Mouse (Mus musculus): ENCODE measurements around the gene Hist1h2ao. TPM values are rescaled to one million over a fixed set of nuclear protein-coding genes. Genes with fewer than 3 reads are reported as not detected.
"Not testable (repeated sequence)": the region's sequence is repeated elsewhere in the genome, so short reads cannot be mapped to it uniquely, and the experiment has no call there.

The Hist1h2ao gene
- polyA plus RNA-seq, 1 experiment from 2014 or later, result not detected

DNA sequence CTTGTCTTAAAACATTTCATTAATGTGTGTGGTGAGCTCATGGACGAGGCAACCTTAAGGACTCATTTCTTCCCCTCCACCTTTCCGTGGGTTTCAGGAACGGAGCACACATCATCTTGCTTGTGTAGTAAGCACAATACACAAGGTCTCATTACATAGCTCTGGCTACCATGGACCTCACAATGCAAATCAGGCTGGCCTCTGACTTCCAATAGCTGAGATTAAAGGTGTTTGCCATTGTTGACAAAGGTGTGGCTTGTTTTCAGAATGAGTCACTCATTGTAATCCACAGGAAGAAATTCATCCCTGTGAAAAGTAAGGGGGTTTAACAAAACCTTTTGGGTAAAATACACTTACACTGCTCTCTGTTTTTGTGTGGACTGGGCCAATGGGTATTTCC lies 18.2 kb downstream of the Hist1h2ao start:
- Histone ChIP-seq H3K4me2 (no peak overlapping the region), H3K4me1 (no peaks in the 10 kb centered on the region), H3K9ac (no peak overlapping the region), H3K27ac (no peak overlapping the region), H3K27me3 (no peaks in the 10 kb centered on the region), H3K9me3 (no peaks in the 10 kb centered on the region), H3K4me3 (no peak overlapping the region), H3K36me3 (no peaks in the 10 kb centered on the region)
- ATAC-seq (ENCODE audit: borderline replicate concordance, extremely low read depth, low FRiP score, low TSS enrichment), result no peak
- WGBS, result 68% methylated on average over 3 of the region's 3 CpGs

DNA sequence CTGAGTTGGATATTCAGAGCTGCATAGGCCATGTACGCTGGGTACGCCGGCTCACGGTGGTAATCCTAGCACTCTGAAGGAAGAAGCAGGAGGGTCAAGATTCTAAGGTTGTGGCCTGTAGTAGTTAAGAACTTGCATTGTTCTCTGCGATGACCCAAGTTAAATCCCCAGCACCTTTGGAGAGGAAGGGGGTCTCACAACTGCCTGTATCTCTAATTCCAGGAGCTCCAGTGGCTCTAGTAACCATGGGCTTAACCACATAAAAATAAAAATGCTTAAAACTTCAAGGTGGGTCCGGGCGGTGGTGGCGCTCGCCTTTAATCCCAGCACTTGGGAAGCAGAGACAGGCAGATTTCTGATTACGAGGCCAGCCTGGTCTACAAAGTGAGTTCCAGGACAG lies 20.1 kb downstream of the Hist1h2ao start:
- no peaks in the 10 kb centered on the region for H3K9me3 ChIP-seq
- H3K27ac ChIP-seq, result peak overlapping the region; percentile 47
- 84% methylated on average over 10 of the region's 10 CpGs for WGBS
- no peaks in the 10 kb centered on the region for H3K4me1 ChIP-seq
- H3K4me2 ChIP-seq, result peak overlapping the region; percentile 8; the same call in 1 of the 2 replicates
- ATAC-seq (ENCODE audit: borderline replicate concordance, extremely low read depth, low FRiP score, low TSS enrichment), result no peak
- H3K4me3 ChIP-seq, result no peak overlapping the region
- no peaks in the 10 kb centered on the region for H3K27me3 ChIP-seq
- no peak overlapping the region for H3K9ac ChIP-seq
- H3K36me3 ChIP-seq, result no peaks in the 10 kb centered on the region

DNA sequence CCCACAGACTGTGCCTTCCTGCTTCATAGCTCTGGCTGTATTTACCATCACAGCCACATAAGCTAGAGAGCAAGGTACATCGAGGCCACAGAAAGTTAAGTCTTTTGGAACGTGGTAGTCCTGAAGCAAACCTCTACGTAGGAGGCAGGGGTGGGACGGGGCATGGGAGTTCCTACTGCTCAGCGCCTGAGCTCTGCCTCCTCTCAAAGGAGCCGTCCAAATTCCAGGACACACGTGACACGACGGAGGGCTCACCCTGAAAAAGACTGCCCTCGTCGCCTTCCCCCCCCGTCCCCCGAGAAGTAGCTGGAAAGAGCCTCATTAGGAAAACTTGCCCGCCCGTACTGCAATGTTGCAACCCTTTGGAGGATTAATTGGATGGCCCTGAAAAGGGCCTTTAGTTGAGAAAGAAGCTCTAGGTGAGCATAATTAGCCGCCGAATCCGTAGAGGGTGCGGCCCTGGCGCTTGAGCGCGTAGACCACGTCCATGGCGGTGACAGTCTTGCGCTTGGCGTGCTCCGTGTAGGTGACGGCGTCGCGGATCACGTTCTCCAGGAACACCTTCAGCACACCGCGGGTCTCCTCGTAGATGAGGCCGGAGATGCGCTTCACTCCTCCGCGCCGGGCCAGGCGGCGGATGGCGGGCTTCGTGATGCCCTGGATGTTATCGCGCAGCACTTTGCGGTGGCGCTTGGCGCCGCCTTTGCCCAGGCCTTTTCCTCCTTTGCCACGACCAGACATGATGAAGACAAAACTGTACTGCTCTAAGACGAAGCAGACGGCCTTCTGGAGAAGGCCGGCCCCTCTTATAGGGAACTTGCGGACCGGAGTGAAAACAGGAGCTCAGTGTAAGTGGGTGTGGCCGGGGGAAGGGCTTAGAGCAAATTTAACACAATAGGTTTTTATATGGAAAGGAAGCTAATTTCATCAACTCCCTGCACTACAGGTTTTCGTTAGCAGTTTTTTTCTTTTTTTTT lies 21.4 kb downstream of the Hist1h2ao start, which contains the start of gene Hist1h4n:
Gene Hist1h4n (minus strand): TSS at position 779 of the 977 bp plus-strand sequence.
- Histone ChIP-seq H3K4me3 (peak within 1 kb of the TSS; percentile 26), H3K27ac (peak within 1 kb of the TSS; percentile 57), H3K4me2 (peak within 1 kb of the TSS; percentile 39)
- not testable (repeated sequence) for H3K9me3 ChIP-seq, H3K4me1 ChIP-seq, H3K9ac ChIP-seq, H3K27me3 ChIP-seq, H3K36me3 ChIP-seq
- peak; percentile 87 for ATAC-seq (ENCODE audit: borderline replicate concordance, extremely low read depth, low FRiP score, low TSS enrichment)
- under 1% methylated on average over 24 of the region's 58 CpGs for WGBS

DNA sequence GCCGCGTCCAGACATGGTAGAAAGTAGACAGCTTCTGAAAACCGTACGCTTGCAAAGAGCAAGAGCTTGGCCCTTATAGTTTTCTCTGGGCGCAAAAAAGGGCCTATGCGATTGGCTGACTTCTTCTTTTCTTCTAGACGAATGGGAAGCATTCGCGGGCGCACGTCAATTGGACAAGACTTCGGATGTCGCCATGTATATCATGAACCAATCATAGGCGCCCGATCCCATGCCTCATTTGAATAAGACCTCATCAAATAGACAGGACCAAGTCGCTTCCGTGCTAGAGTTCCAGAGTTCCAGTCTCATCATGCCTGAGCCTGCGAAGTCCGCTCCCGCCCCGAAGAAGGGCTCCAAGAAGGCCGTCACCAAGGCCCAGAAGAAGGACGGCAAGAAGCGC lies 23.2 kb downstream of the Hist1h2ao start, which contains the start of the genes Hist1h2ap and Hist1h2br:
Gene Hist1h2ap (minus strand): TSS at position 47 of the 400 bp plus-strand sequence.
Gene Hist1h2br (plus strand): TSS at position 283 of the 400 bp plus-strand sequence.
- H3K4me3 ChIP-seq, H3K9me3 ChIP-seq, H3K4me1 ChIP-seq, H3K27me3 ChIP-seq, H3K4me2 ChIP-seq, H3K27ac ChIP-seq, H3K9ac ChIP-seq, H3K36me3 ChIP-seq: not testable (repeated sequence)
- WGBS, result no CpG with 5 or more reads among the region's 24 CpGs
- peak; percentile 93 for ATAC-seq (ENCODE audit: borderline replicate concordance, extremely low read depth, low FRiP score, low TSS enrichment)

DNA sequence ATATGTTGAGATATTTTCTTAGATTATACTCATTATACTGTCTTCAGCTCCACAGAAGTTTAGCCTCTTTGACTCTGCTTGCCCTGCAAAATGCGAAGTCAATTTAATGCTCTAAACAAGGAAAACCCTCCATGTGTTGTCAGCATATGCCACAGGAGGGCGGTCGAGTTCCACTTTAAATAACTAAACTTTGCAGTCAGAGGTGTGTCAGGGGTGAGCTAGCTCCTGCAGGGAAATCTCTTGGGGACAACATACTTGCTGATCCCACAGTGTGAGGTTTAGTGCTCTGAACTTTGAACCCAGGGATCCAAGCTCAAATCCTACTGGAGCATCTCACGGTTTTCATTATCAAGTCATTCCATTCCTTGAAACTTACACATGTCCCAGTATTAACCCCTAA lies 30.2 kb downstream of the Hist1h2ao start:
- not testable (repeated sequence) for H3K36me3 ChIP-seq, H3K9me3 ChIP-seq, H3K27ac ChIP-seq, H3K4me1 ChIP-seq, H3K27me3 ChIP-seq, H3K4me3 ChIP-seq, H3K9ac ChIP-seq, H3K4me2 ChIP-seq
- WGBS, result no CpG with 5 or more reads among the region's 4 CpGs
- peak; percentile 64; the same call in 1 of the 2 replicates for ATAC-seq (ENCODE audit: borderline replicate concordance, extremely low read depth, low FRiP score, low TSS enrichment)

DNA sequence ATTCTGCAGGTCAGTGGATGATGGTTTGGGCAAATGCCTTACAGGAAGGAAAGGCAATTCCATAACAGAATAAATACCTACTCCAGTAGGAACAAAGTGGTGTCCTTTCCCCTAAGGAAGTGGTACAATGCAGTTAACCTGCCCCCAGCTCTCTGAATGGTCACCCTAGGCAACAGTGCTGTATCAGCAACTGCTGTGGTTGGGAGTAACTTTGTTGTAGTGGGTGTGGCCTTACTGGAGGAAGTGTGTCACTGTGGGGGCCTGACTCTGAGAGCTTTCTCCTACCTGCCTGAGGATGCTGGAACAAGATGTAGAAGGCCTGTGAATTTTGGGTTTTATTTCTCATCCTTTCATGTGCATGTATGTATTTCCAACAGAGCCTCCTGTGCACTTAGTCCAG lies 36.1 kb downstream of the Hist1h2ao start:
- H3K36me3 ChIP-seq; ATAC-seq (ENCODE audit: borderline replicate concordance, extremely low read depth, low FRiP score, low TSS enrichment); H3K4me3 ChIP-seq: not testable (repeated sequence)

DNA sequence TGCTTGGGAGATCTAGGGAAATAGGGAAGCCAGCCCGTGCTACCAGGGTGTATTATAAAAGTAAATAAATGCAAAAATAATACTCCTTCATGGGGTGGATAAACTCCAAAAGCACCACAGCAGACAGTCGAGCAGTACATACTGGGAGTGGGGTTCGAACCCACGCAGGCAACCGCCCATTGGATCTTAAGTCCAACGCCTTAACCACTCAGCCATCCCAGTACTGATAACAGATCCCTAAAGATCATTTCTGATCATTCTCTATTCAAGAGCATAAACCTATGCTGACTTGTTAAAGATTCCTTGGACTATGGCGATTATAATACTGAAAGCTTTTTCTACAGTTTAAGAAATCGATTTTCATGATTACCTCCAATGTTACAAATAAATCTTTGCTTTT lies 37.6 kb downstream of the Hist1h2ao start:
- Histone ChIP-seq H3K9me3 (no peaks in the 10 kb centered on the region), H3K4me2 (no peak overlapping the region), H3K27me3 (no peaks in the 10 kb centered on the region), H3K9ac (no peak overlapping the region), H3K27ac (no peak overlapping the region), H3K4me1 (0 out of 2 replicates have a peak, but pooled peaks cover 4% of the 10 kb centered on the region), H3K4me3 (no peak overlapping the region), H3K36me3 (no peaks in the 10 kb centered on the region)
- no peak for ATAC-seq (ENCODE audit: borderline replicate concordance, extremely low read depth, low FRiP score, low TSS enrichment)
- 24% methylated on average over 8 of the region's 8 CpGs for WGBS

More for the DNA sequence above, 36.1 kb downstream of the Hist1h2ao start:
- not testable (repeated sequence) for H3K4me2 ChIP-seq, H3K4me1 ChIP-seq, H3K27me3 ChIP-seq, H3K9ac ChIP-seq, H3K27ac ChIP-seq, H3K9me3 ChIP-seq

DNA sequence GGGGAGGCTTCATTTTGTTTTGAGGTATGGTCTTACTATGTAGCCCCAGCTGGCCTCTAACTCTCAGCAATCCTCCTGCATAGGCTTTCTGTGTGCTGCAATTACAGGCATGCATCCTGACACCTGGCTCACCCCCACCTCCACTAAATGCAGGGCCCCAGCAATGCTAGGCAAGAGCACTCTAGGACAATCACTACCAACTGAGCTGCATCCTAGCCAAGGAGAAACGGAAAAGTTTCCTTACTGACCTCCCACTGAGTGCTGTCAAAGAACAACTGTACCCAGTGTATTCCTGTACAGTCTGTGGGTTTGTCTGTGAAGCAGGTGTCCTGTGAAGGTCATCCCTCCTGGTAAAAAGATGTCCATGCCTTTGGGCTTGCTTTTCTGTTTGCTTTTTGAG lies 40.4 kb downstream of the Hist1h2ao start:
- H3K9ac ChIP-seq; H3K36me3 ChIP-seq; H3K4me2 ChIP-seq; H3K4me3 ChIP-seq; H3K27me3 ChIP-seq; ATAC-seq (ENCODE audit: borderline replicate concordance, extremely low read depth, low FRiP score, low TSS enrichment); H3K27ac ChIP-seq; H3K9me3 ChIP-seq; H3K4me1 ChIP-seq: not testable (repeated sequence)
- 38% methylated on average over 1 of the region's 1 CpGs for WGBS

DNA sequence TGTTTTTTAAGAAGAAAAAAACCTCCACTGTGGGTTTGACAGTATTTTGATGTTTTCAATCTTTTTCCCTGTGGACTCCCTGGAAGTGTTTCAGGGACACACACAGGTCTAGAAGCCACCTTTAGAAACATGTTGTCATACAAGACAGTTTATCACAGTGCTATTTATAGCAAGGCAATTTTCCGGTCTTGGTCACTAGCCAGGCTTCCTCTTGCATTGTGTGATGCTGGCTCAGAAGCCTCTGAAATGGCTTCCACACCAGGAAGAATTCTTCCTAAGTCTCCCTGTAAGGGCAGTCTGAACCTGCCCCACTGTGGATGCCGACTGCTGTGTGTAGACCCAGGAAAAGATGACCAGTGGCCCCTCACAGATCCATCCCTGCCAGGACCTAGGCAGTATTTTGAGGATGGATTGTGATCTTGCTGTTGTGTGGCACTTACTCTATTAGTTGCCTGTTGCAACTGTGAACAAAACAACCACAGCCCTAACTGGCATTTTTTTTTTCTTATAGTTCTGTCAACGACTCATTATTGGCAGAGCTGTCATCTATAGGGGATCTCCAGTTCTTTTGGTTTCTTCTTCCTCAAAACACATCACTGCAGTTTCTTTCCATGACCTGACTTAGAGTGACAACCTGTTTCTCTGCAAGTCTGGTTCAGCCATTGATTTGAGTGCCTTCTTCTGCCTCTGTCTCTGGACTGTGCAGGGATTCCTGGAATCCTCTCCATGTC lies 42.1 kb downstream of the Hist1h2ao start:
- Histone ChIP-seq H3K4me3 (no peak overlapping the region), H3K9me3 (no peaks in the 10 kb centered on the region), H3K9ac (no peak overlapping the region), H3K4me1 (0 out of 2 replicates have a peak, but pooled peaks cover 4% of the 10 kb centered on the region), H3K36me3 (no peaks in the 10 kb centered on the region), H3K27me3 (no peaks in the 10 kb centered on the region), H3K27ac (no peak overlapping the region), H3K4me2 (no peak overlapping the region)
- ATAC-seq (ENCODE audit: borderline replicate concordance, extremely low read depth, low FRiP score, low TSS enrichment), result no peak
- 44% methylated on average over 3 of the region's 3 CpGs for WGBS

DNA sequence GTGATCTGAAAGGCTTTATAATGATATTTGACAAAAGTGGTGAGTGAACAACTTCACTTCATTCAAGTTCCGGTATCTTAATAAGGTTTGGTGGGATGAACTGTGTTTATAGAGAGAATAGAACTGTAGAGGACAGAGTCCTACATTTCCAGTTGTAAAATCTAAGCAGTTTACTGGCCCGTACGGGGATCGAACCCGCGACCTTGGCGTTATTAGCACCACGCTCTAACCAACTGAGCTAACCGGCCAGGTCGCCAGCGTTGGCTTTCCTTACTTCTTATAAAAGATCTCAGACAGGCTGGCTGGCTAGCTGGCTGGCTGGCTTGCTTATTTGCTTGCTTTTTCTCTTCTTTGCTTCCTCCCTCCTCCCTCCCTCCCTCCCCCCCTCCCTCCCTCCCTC lies 44.9 kb downstream of the Hist1h2ao start:
- Histone ChIP-seq H3K27ac (no peak overlapping the region), H3K4me3 (peak overlapping the region; percentile 40), H3K36me3 (no peaks in the 10 kb centered on the region), H3K27me3 (no peaks in the 10 kb centered on the region), H3K9ac (no peak overlapping the region), H3K4me2 (peak overlapping the region; percentile 49), H3K4me1 (0 out of 2 replicates have a peak, but pooled peaks cover 4% of the 10 kb centered on the region), H3K9me3 (no peaks in the 10 kb centered on the region)
- 0 out of 2 replicates have a peak, but pooled peaks have one; percentile 31 for ATAC-seq (ENCODE audit: borderline replicate concordance, extremely low read depth, low FRiP score, low TSS enrichment)
- WGBS, result 2% methylated on average over 11 of the region's 11 CpGs

DNA sequence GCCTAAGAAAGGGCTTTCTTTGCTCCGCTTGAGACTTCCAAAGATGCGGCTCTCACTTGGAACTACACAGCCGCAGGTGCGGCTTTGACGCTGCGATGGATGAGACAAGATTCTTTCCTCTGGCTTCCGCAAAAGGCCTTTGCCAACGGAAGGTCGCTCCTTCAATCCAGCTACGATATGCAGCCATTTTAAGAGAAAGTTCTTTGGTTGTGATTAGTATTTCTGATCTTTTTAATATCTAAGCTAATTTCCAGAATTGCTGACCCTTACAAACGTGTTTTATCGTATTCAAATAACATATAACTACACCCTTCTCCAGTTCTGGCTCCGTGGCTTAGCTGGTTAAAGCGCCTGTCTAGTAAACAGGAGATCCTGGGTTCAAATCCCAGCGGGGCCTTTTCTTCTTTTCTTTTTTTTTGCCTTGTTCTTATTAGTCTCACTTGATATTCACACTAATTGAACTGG lies 45.5 kb downstream of the Hist1h2ao start:
- no peak for ATAC-seq (ENCODE audit: borderline replicate concordance, extremely low read depth, low FRiP score, low TSS enrichment)
- no peaks in the 10 kb centered on the region for H3K27me3 ChIP-seq
- H3K9me3 ChIP-seq, result no peaks in the 10 kb centered on the region
- 0 out of 2 replicates have a peak, but pooled peaks cover 4% of the 10 kb centered on the region for H3K4me1 ChIP-seq
- 2% methylated on average over 15 of the region's 15 CpGs for WGBS
- H3K36me3 ChIP-seq, result no peaks in the 10 kb centered on the region
- no peak overlapping the region for H3K9ac ChIP-seq
- H3K4me3 ChIP-seq, result peak overlapping the region; percentile 40
- H3K4me2 ChIP-seq, result peak overlapping the region; percentile 49
- no peak overlapping the region for H3K27ac ChIP-seq

Data from lung, embryonic 15.5 days (tissue).